Mouse (Mus musculus) ES-E14 (cell line): ENCODE data around the gene Etnk2. TPM values are rescaled to one million over a fixed set of nuclear protein-coding genes. Genes with fewer than 3 reads are reported as not detected.

Experiments used
- DNase-seq: peaks from one replicate; pipeline ENCODE4 v3.0.0-alpha.2; 2013; ENCODE audit warnings: low read depth, low spot score
- H3K27ac ChIP-seq: 2 replicates; pipeline ENCODE4 v1.5.1; 2012; ENCODE audit warnings: low read depth, mild to moderate bottlenecking, low read length, moderate library complexity, mixed read lengths; ENCODE audit not compliant: poor library complexity, insufficient read depth, severe bottlenecking
- H3K36me3 ChIP-seq: 2 replicates; pipeline ENCODE4 v1.6.1; 2012; ENCODE audit warnings: mild to moderate bottlenecking, low read length, moderate library complexity, mixed read lengths; ENCODE audit not compliant: control insufficient read depth, poor library complexity, insufficient read depth, severe bottlenecking
- H3K4me1 ChIP-seq, 2 experiments: fragments of 150-350 bp in 1 of 2; sonication (generic) in 1 of 2; 2 replicates each; pipeline ENCODE4 v1.6.1; 2012; ENCODE audit warnings: low read length in 2 of 2, mild to moderate bottlenecking in 1 of 2, mixed read lengths in 1 of 2; ENCODE audit not compliant: control insufficient read depth in 2 of 2, insufficient read depth in 2 of 2, poor library complexity in 1 of 2
- H3K4me3 ChIP-seq, 2 experiments: fragments of 150-350 bp in 1 of 2; sonication (generic) in 1 of 2; 2 replicates each; pipeline ENCODE4 v1.5.1; 2012; ENCODE audit warnings: low read length in 2 of 2, low read depth in 1 of 2, mild to moderate bottlenecking in 1 of 2, mixed read lengths in 1 of 2; ENCODE audit not compliant: insufficient read depth in 1 of 2, poor library complexity in 1 of 2, severe bottlenecking in 1 of 2
- H3K9ac ChIP-seq: 2 replicates; pipeline ENCODE4 v1.6.1; 2012; ENCODE audit warnings: low read depth, mild to moderate bottlenecking, low read length, mixed read lengths; ENCODE audit not compliant: poor library complexity, insufficient read depth, severe bottlenecking
- H3K9me3 ChIP-seq: fragments of 150-350 bp; sonication (generic); 2 replicates; pipeline ENCODE4 v1.6.1; 2012; ENCODE audit warnings: low read depth, mild to moderate bottlenecking, low read length; ENCODE audit not compliant: control insufficient read depth, insufficient read depth
- CHD2 ChIP-seq: IDR thresholded peaks from 2 replicates; pipeline ENCODE4 v1.6.1; 2014; ENCODE audit warnings: mild to moderate bottlenecking, low read depth, low read length, inconsistent platforms
- HCFC1 ChIP-seq: IDR thresholded peaks from 2 replicates; pipeline ENCODE4 v1.6.1; 2012; ENCODE audit warnings: low read length, inconsistent platforms, borderline replicate concordance; ENCODE audit not compliant: insufficient read depth
- MAFK ChIP-seq: IDR thresholded peaks from 2 replicates; pipeline ENCODE4 v1.6.1; 2014; ENCODE audit warnings: mild to moderate bottlenecking, low read depth, low read length, inconsistent platforms; ENCODE audit not compliant: insufficient read depth
- ZC3H11A ChIP-seq: IDR thresholded peaks from 2 replicates; pipeline ENCODE4 v1.6.1; 2012; ENCODE audit warnings: low read depth, mild to moderate bottlenecking, inconsistent platforms, low read length, borderline replicate concordance
- ZNF384 ChIP-seq: IDR thresholded peaks from 2 replicates; pipeline ENCODE4 v1.6.1; 2012; ENCODE audit warnings: low read depth, low read length, inconsistent platforms
- in situ Hi-C, 2 experiments: fragments of 600-800 bp; cut with MboI; formaldehyde crosslinking; loops; one replicate each; pipeline ENCODE4 v1.15.1; 2025; ENCODE audit warnings: low sequenced_read_pairs in 2 of 2, inconsistent platforms in 1 of 2; ENCODE audit not compliant: unreplicated experiment in 2 of 2
- total RNA-seq: library from RNA; depleted of rRNA; stranded (reverse); fragments of 300-350 nt; gene quantifications from 2 replicates; pipeline ENCODE4 v1.2.3, GENCODE M21; 2012

Gene Etnk2
- total RNA-seq, 1 experiment = 4.8 TPM

DNA sequence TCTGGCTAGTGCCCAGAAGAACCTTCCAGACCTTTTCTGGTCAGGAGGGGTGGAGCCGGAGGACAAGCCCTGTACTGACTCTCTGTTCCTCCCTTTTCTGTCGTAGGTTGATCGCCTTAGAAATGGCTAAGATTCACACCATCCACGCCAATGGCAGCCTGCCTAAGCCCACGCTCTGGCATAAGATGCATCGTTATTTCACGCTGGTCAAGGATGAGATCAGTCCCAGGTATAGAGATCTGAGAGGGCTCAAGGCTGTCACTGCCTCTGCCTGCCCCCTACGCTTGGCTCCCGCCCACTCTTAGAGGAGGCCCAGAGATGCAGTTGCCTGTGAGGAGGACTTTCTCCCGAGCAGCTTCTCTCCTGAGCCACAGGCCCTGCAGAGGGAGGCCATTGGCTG lies 5.3 kb downstream of the Etnk2 start:
- H3K36me3 ChIP-seq = no peaks in the 10 kb centered on the region
- no peak for TF ChIP-seq ZC3H11A
- TF ChIP-seq HCFC1 = no peak
- no peak for TF ChIP-seq CHD2
- no peak for TF ChIP-seq ZNF384
- TF ChIP-seq MAFK = no peak
- H3K4me1 ChIP-seq = peaks cover 2 to 28% of the 10 kb centered on the region in 2 experiments; a peak in 2 of 4 replicates
- no peak overlapping the region for H3K9ac ChIP-seq
- no peak for DNase-seq
- no peak overlapping the region for H3K4me3 ChIP-seq
- no peaks in the 10 kb centered on the region for H3K9me3 ChIP-seq
- no peak overlapping the region for H3K27ac ChIP-seq
- in situ Hi-C loops = loop anchor here in 1 of 2 experiments (25.0 kb wide), 1 partner anchor 206 kb away; the partner anchor contains the start of gene Plekha6

DNA sequence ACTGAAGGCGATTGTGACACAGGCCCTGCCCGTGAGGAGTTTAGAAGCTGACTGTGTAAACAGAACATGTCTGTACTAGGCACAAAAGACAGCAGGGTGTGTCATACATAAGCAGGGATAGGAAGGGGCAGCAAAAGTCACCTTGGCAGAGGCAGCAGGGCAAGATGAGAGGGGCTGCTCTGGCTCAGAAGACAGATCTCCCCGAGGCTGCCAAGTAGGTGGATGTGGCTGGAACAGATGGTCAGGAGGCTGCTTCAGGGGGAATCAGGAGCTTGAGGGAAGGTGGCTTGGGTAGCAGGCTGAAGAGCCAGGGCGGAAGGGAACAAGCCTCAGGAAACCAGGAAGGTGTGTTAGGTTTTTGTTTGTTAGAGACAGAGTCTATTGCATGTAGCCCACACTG lies 7.0 kb downstream of the Etnk2 start:
- DNase-seq = no peak
- no peaks in the 10 kb centered on the region for H3K9me3 ChIP-seq
- in situ Hi-C loops = loop anchor here in 1 of 2 experiments (25.0 kb wide), 1 partner anchor 208 kb away; the partner anchor contains the start of gene Plekha6
- no peak overlapping the region for H3K9ac ChIP-seq
- no peak overlapping the region for H3K4me3 ChIP-seq
- peaks cover 2 to 15% of the 10 kb centered on the region in 2 experiments; a peak in 2 of 4 replicates for H3K4me1 ChIP-seq
- no peak for TF ChIP-seq HCFC1
- no peak for TF ChIP-seq ZC3H11A
- no peak for TF ChIP-seq CHD2
- TF ChIP-seq ZNF384 = no peak
- no peak for TF ChIP-seq MAFK
- H3K27ac ChIP-seq = no peak overlapping the region
- H3K36me3 ChIP-seq = no peaks in the 10 kb centered on the region

DNA sequence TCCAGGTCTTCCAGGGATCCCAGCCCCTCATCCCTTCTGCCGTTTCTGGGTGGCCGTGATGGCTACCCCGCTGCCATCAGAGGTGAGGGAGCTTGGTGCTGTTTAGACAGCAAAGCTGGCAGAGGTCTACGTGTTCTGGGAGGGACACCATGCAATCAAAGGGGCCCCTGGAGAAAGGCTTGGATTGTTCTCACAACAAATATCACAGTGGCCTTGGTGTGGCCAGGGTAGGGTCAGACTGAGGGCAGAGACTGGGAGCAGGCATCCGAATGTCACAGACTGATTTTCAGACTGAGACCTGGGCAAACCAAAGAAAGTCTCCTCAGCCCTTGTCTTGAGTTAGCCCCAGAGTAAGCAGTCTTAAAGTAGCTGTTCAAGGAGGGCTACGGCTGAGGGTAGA lies 8.1 kb downstream of the Etnk2 start:
- in situ Hi-C loops = loop anchor here in 1 of 2 experiments (25.0 kb wide), 1 partner anchor 209 kb away; the partner anchor contains the start of gene Plekha6
- DNase-seq = no peak
- Histone ChIP-seq H3K4me1 (peaks cover 0 to 10% of the 10 kb centered on the region in 2 experiments; a peak in 2 of 4 replicates), H3K4me3 (no peak overlapping the region), H3K9me3 (no peaks in the 10 kb centered on the region), H3K27ac (no peak overlapping the region), H3K9ac (no peak overlapping the region), H3K36me3 (no peaks in the 10 kb centered on the region)
- no peak for TF ChIP-seq HCFC1
- TF ChIP-seq CHD2 = no peak
- TF ChIP-seq MAFK = no peak
- no peak for TF ChIP-seq ZC3H11A
- TF ChIP-seq ZNF384 = no peak

DNA sequence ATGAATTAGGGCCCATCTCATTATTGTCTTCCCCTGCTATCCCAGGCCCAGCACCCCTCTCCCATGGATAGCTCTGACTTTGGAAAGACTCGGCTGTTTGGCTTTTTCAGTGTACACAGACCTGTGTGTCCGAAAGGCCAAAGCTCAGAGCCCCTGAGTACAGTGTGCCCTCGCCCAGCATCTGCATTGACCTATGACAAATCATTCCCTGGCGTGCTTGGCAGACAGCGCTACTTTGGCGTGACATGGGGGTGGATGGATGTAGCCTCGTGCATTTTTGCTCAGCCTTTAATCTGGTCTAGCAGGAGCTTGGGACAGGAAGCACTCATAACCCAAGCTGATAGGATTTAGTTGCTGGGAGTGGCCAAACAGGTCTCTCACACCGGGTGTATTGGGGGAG lies 8.7 kb downstream of the Etnk2 start:
- TF ChIP-seq HCFC1 (no peak), MAFK (no peak), ZNF384 (no peak), CHD2 (no peak), ZC3H11A (no peak)
- no peak overlapping the region for H3K4me3 ChIP-seq
- H3K9ac ChIP-seq = no peak overlapping the region
- in situ Hi-C loops = loop anchor here in 1 of 2 experiments (25.0 kb wide), 1 partner anchor 210 kb away; the partner anchor contains the start of gene Plekha6
- no peak for DNase-seq
- H3K4me1 ChIP-seq = peaks cover 0 to 6% of the 10 kb centered on the region in 2 experiments; a peak in 2 of 4 replicates
- H3K9me3 ChIP-seq = no peaks in the 10 kb centered on the region
- no peaks in the 10 kb centered on the region for H3K36me3 ChIP-seq
- H3K27ac ChIP-seq = no peak overlapping the region

DNA sequence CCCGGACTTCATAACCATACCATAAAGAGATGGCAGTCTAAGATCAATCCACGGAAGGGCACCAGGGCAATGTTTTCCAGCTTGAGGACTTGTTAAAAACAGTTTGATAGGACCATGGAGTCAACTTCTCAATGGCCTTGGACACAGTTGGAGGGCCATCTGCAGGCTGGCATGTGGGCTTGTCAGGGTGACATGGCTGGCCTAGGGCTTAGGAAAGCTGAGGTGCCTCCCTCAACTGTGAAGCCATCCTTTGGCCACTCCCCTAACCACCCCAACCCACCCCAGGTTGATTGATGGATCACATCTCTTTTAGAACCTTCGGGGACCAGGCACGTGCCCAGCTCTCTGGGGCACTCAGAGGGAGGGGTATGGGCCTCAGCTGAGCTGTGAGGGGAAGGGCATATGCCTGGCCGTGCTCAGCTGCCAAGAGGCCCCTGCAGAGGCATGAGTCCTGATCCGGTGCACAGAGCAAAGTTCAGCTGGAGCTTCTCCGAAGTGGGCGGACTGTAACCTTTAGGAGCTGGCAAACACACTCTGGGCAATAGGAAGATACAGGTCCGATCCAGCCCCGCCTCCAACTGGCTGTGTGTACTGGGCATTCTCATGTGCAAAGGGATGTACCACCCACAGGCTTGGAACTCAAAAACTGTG lies 12.4 kb downstream of the Etnk2 start:
- H3K4me1 ChIP-seq = peaks cover 0 to 8% of the 10 kb centered on the region in 2 experiments; a peak in 2 of 4 replicates
- in situ Hi-C loops = loop anchor here in 1 of 2 experiments (25.0 kb wide), 1 partner anchor 236 kb away; the partner anchor contains the start of gene Snrpe
- H3K27ac ChIP-seq = no peak overlapping the region
- H3K4me3 ChIP-seq = no peak overlapping the region
- TF ChIP-seq MAFK (no peak), CHD2 (no peak), ZNF384 (no peak), HCFC1 (no peak), ZC3H11A (no peak)
- H3K9ac ChIP-seq = no peak overlapping the region
- DNase-seq = no peak
- no peaks in the 10 kb centered on the region for H3K9me3 ChIP-seq
- no peaks in the 10 kb centered on the region for H3K36me3 ChIP-seq
